Mouse (Mus musculus) E14TG2a.4 (cell line): ENCODE measurements around the gene Gpat3.

Source experiments
- H3K27me3 ChIP-seq: 2 replicates; pipeline ENCODE4 v1.6.1; 2014; ENCODE audit warnings: low read length, control low read depth; ENCODE audit not compliant: insufficient read depth
- H3K36me3 ChIP-seq: 2 replicates; pipeline ENCODE4 v1.6.1; 2014; ENCODE audit warnings: low read length, control low read depth; ENCODE audit not compliant: insufficient read depth
- H3K4me1 ChIP-seq: replicated peaks from 2 replicates; pipeline ENCODE4 v1.6.1; 2014; ENCODE audit warnings: low read depth, low read length, control low read depth
- H3K4me3 ChIP-seq: replicated peaks from 2 replicates; pipeline ENCODE4 v1.5.1; 2014; ENCODE audit warnings: mild to moderate bottlenecking, low read length
- H3K9me3 ChIP-seq: 2 replicates; pipeline ENCODE4 v1.6.1; 2014; ENCODE audit warnings: low read length, control low read depth
- CTCF ChIP-seq: conservative IDR thresholded peaks from 2 replicates; pipeline ENCODE4 v1.5.1; 2014; ENCODE audit warnings: low read length
- NANOG ChIP-seq: IDR thresholded peaks from 2 replicates; pipeline ENCODE4 v1.6.1; 2014; ENCODE audit warnings: borderline replicate concordance, low read length, mixed read lengths
- POU5F1 ChIP-seq: IDR thresholded peaks from 2 replicates; pipeline ENCODE4 v1.6.1; 2014; ENCODE audit warnings: low read length, borderline replicate concordance

Gpat3 gene

DNA sequence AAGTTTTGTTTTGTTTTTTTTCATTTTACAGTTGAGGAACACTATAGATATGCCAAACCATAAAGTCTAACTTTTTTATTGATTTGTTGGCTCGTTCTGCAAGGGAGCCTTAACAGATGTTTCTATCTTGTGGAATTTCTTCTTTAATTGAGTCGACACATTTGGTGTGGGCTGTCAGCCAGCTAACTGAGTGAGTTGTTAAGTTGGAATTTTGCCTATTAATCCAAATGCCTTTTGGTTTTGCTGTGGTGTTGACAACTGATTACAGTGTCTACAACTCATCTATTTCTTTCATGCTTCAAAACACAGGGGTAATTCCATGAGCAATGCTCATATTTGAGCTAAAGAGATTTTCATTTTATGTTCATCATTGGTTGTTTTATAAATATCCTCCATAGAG is 20.7 kb downstream of the Gpat3 start:
- Histone ChIP-seq H3K9me3 (peaks cover 4% of the 10 kb centered on the region; the same call in 1 of the 2 replicates), H3K4me3 (no peak overlapping the region), H3K4me1 (peaks cover 30% of the 10 kb centered on the region), H3K27me3 (no peaks in the 10 kb centered on the region), H3K36me3 (no peaks in the 10 kb centered on the region)
- TF ChIP-seq NANOG (no peak), CTCF (no peak), POU5F1 (no peak)

DNA sequence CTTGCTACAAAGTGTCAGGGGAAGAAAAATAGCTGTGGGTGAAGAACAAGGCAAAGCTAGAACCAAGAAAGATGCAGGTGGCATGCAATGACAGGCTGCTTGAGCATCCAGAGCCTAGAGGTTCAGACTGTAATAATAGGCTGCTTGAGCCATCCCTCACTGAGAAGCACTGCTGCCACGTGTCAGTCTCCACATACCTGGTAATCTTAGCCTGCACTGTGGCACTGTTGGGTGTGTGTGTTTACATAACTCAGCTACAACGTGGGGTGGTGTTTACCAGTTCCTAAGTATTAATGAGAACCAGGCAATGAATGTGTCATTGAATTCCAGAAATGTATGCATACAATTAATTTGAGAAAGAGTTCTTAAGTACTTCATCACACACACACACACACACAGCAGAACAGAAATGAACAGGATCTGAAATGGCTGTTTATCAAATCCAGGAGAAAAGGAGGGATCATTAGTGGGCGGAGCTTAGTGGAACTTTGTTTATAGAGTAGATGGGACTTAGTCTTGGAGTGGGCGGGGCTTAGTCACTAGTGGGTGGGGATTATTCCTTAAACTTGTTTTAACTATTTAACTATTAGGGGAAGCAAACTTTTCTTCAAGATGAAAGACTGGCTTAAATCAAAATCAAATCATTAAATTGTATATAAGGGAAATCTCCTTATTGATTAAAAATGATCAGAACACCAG is 23.8 kb downstream of the Gpat3 start:
- TF ChIP-seq NANOG (no peak), CTCF (no peak), POU5F1 (no peak)
- no peaks in the 10 kb centered on the region for H3K36me3 ChIP-seq
- peaks cover 3% of the 10 kb centered on the region; the same call in 1 of the 2 replicates for H3K4me1 ChIP-seq
- no peaks in the 10 kb centered on the region for H3K27me3 ChIP-seq
- H3K4me3 ChIP-seq: no peak overlapping the region
- peaks cover 4% of the 10 kb centered on the region; the same call in 1 of the 2 replicates for H3K9me3 ChIP-seq

DNA sequence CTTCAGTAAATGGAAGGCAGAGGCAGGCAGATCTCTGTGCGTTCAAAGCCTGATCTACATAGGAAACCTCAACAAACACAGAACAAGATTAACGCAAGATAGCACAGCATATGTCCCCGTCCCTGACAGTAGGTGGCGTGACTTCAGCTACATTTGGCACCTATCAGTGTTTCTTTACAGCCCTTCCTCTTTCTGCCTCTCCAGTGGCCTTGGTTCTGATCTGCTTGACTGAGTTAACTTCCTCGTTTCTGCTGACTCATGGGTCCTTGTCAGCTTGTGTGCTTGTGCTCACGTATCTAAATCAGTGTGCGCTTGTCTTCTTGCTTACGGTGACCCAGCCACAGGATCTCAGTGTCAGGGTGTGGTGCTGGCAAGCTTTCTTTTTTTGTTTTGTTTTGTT is 26.5 kb downstream of the Gpat3 start:
- no peaks in the 10 kb centered on the region for H3K36me3 ChIP-seq
- no peak overlapping the region for H3K4me3 ChIP-seq
- H3K9me3 ChIP-seq: peaks cover 4% of the 10 kb centered on the region; the same call in 1 of the 2 replicates
- no peaks in the 10 kb centered on the region for H3K27me3 ChIP-seq
- H3K4me1 ChIP-seq: no peaks in the 10 kb centered on the region
- TF ChIP-seq NANOG: no peak
- TF ChIP-seq CTCF: no peak
- TF ChIP-seq POU5F1: no peak

DNA sequence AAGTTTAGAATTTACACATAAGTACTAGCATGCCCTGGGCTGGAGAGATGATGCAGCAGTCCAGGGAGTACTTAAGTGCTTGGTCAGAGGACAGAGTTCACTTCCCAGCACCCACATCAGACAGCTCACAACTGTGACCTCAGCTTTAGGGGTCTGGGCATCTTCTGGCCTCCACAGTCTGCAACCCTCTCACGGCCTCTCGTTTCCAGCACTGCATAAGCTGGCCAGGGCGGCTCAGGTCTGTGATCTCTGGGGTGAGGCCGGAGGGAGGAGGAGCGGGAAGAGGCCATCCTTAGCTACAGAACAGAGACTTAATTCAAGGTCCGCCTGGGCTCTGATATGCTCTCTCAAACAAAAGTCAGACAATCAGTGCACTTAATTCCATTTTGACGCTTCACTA is 29.2 kb downstream of the Gpat3 start:
- TF ChIP-seq CTCF: no peak
- no peak for TF ChIP-seq POU5F1
- TF ChIP-seq NANOG: no peak
- Histone ChIP-seq H3K4me3 (no peak overlapping the region), H3K9me3 (peaks cover 4% of the 10 kb centered on the region; the same call in 1 of the 2 replicates), H3K36me3 (no peaks in the 10 kb centered on the region), H3K27me3 (no peaks in the 10 kb centered on the region), H3K4me1 (no peaks in the 10 kb centered on the region)

DNA sequence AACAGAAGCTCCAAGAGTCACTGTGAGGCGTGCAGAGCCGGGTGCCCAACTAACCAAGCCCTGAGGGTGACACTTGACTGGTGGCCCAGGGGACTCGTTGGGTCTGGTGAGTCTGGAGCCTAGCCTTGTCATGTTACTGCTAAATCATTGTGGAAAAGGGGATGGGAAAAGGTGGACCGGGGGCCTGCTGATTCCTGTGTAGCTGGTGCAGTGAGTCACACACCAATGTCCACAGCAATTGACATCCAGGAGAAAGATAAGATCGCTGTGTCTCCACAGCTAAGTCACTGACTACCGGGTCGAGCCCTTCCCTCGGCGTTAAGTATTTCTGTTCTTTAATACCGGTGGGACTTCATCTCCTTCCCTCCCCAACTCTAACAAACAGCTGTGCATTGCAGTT is 29.7 kb downstream of the Gpat3 start:
- Histone ChIP-seq H3K4me1 (no peaks in the 10 kb centered on the region), H3K9me3 (peaks cover 2% of the 10 kb centered on the region; the same call in 1 of the 2 replicates), H3K27me3 (no peaks in the 10 kb centered on the region), H3K36me3 (no peaks in the 10 kb centered on the region), H3K4me3 (no peak overlapping the region)
- no peak for TF ChIP-seq NANOG
- TF ChIP-seq POU5F1: no peak

DNA sequence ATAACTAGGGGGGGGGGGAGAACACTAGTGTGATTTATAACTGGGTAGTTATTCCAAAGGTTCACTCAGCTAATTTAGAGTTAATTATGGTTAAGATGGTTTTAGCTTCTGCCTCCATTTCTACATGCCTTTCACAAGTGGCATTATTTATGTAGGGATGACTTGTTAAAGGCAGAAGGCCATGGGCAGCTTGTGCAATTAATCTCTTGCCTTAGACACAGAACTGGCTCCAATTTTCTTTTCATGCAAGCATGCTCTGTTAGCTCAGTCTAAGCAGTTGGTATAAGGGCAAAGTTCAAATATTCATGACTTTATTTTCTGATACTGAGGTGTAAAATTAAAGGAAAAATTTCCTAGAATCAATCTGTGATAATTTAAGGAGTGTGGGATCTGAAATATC is 31.5 kb downstream of the Gpat3 start:
- H3K9me3 ChIP-seq: no peaks in the 10 kb centered on the region
- no peak overlapping the region for H3K4me3 ChIP-seq
- no peaks in the 10 kb centered on the region for H3K4me1 ChIP-seq
- TF ChIP-seq POU5F1 (no peak), CTCF (no peak), NANOG (no peak)
- H3K27me3 ChIP-seq: no peaks in the 10 kb centered on the region
- no peaks in the 10 kb centered on the region for H3K36me3 ChIP-seq

DNA sequence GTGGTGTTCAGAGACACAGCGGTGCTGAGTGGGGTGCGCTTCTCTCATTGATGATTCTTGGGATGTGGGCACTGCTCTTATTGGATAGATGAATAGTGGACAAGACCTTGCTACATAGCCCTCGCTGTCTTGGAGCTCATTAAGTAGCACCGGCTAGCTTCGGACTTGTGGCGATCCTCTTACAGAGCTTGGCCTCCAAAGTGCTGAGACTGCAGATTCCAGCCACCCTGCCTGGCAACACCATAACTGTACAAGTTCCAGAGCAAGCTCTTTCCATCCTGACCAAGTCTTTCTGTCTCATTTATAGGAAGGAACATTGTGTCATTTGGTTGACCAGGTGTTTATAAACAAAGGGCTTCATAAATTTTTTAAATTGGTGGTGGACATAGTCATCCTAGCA is 39.7 kb downstream of the Gpat3 start:
- Histone ChIP-seq H3K4me1 (peaks cover 14% of the 10 kb centered on the region), H3K27me3 (peaks cover 8% of the 10 kb centered on the region; the same call in 1 of the 2 replicates), H3K9me3 (no peaks in the 10 kb centered on the region), H3K4me3 (no peak overlapping the region), H3K36me3 (no peaks in the 10 kb centered on the region)
- TF ChIP-seq NANOG: no peak

DNA sequence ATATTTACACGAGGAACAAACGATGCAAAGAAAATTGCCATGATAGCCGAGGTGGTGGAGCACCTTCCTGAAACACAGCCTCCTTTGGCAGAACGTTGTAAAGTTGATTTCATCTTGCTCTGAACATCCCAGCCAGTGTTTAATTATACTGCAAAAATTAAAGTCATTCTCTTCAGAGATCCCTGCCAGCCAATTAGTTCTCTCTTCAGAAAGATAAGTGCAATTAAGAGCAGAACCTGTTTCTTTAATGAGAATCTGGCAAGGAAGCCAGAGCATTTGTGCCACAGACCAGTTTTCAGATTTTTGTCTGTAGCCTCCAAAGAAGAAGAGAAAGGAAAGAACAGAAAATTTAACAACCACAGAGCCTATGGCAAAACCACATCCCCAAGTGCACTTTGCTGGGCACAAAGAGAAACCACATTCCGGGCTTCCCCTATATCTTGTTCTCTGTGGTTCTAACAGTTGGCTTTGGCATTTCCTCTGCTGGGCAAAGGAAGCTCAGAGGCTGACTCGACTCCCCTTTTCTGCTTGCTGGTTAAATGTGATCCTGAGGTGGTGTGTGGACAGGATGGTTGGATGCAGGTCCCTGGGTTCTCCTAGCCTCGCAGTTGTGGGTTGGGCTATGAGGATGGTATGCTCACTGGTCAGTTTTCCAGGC is 40.9 kb downstream of the Gpat3 start:
- TF ChIP-seq CTCF (no peak), POU5F1 (no peak), NANOG (no peak)

DNA sequence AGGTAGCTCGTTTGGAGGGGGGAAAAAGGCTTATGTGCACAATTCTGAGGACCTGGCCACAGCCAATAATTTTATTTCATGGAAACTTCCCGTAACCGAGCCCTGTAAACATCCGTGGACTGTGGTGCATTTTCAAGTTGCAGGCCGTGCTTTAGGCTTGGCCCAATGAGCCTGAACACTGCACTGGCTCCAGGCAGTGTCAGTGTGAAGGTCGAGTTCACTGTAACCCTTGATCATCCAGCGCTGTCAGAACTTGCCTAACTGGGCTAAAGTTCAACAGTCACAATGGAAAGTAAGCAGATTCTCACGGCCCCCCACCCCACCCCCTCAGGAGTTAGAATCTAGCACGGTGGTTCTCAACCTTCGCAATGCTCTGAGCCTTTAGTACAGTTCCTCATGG is 50.7 kb downstream of the Gpat3 start:
- H3K4me3 ChIP-seq: no peak overlapping the region
- H3K9me3 ChIP-seq: no peaks in the 10 kb centered on the region
- no peak for TF ChIP-seq CTCF
- TF ChIP-seq NANOG: no peak
- TF ChIP-seq POU5F1: no peak
- peaks cover 2% of the 10 kb centered on the region for H3K4me1 ChIP-seq
- no peaks in the 10 kb centered on the region for H3K27me3 ChIP-seq
- H3K36me3 ChIP-seq: no peaks in the 10 kb centered on the region

More for the DNA sequence above, 40.9 kb downstream of the Gpat3 start:
- Histone ChIP-seq H3K9me3 (no peaks in the 10 kb centered on the region), H3K36me3 (no peaks in the 10 kb centered on the region), H3K27me3 (peaks cover 8% of the 10 kb centered on the region; the same call in 1 of the 2 replicates), H3K4me3 (no peak overlapping the region), H3K4me1 (peaks cover 14% of the 10 kb centered on the region)
